Mouse (Mus musculus) adrenal gland, adult 2 months (tissue): ENCODE results near the gene Zfp93. TPM values are rescaled to one million over a fixed set of nuclear protein-coding genes. Genes with fewer than 3 reads are reported as not detected.
A peak's percentile ranks its signal among the peaks of the same experiment; 100 is the strongest.

Source experiments
- DNase-seq: peaks from one replicate; pipeline ENCODE4 v3.0.0; 2021
- polyA plus RNA-seq: library from polyadenylated mRNA; depleted of rRNA; stranded (reverse); fragments of >200 nt; gene quantifications from 2 replicates; pipeline ENCODE4 v1.2.3, GENCODE M21; 2012
- total RNA-seq, 2 experiments: library from RNA; stranded (reverse); gene quantifications; 2 replicates each; pipeline ENCODE4 v1.2.3; 2021

Zfp93 gene
- total and polyA plus RNA-seq, 3 experiments: 1.1 to 4.3 (median 4.1) TPM

GRCm38 (mm10) chr7:24290106-24290693 is 20.0 kb downstream of the Zfp93 start:
- no peak for DNase-seq

GRCm38 (mm10) chr7:24291387-24292090 is 21.3 kb downstream of the Zfp93 start:
- DNase-seq: no peak

- no peak for DNase-seq
These were observed 23.0 kb downstream of the Zfp93 start for GRCm38 (mm10) chr7:24293061-24293851.

GRCm38 (mm10) chr7:24294763-24295162 is 24.5 kb downstream of the Zfp93 start:
- no peak for DNase-seq

- DNase-seq: no peak
These were observed 25.2 kb downstream of the Zfp93 start for GRCm38 (mm10) chr7:24295376-24295775.

GRCm38 (mm10) chr7:24296386-24296785 is 26.2 kb downstream of the Zfp93 start:
- DNase-seq: no peak

- DNase-seq: no peak
These were observed 27.3 kb downstream of the Zfp93 start for GRCm38 (mm10) chr7:24297361-24298095.

- DNase-seq: peak; percentile 15
These were observed 28.4 kb downstream of the Zfp93 start for GRCm38 (mm10) chr7:24298635-24298972.

GRCm38 (mm10) chr7:24298973-24299708 is 28.9 kb downstream of the Zfp93 start:
- peak; percentile 85 for DNase-seq

- DNase-seq: peak; percentile 18
These were observed 29.7 kb downstream of the Zfp93 start for GRCm38 (mm10) chr7:24299823-24300481.

- DNase-seq: peak; percentile 61
These were observed 30.6 kb downstream of the Zfp93 start, which contains the start of gene Zfp61 for GRCm38 (mm10) chr7:24300771-24301282. Gene Zfp61 (minus strand): TSS chr7:24301232.

GRCm38 (mm10) chr7:24315726-24316566 is 45.7 kb downstream of the Zfp93 start:
- no peak for DNase-seq

GRCm38 (mm10) chr7:24316567-24317092 is 46.4 kb downstream of the Zfp93 start, which contains the start of gene Zfp94:
Gene Zfp94 (minus strand): TSS chr7:24316666.
- peak; percentile 97 for DNase-seq

GRCm38 (mm10) chr7:24318942-24319341 is 48.7 kb downstream of the Zfp93 start:
- no peak for DNase-seq

GRCm38 (mm10) chr7:24322593-24322992 is 52.4 kb downstream of the Zfp93 start:
- no peak for DNase-seq

GRCm38 (mm10) chr7:24325197-24325596 is 55.0 kb downstream of the Zfp93 start:
- peak; percentile 8 for DNase-seq

- DNase-seq: no peak
These were observed 55.5 kb downstream of the Zfp93 start for GRCm38 (mm10) chr7:24325675-24326128.

- no peak for DNase-seq
These were observed 56.3 kb downstream of the Zfp93 start for GRCm38 (mm10) chr7:24326273-24327135.
